Mouse (Mus musculus) lung, postnatal 25 days (tissue): ENCODE measurements around the gene Col13a1.

Experiments used
- DNase-seq: peaks from one replicate; pipeline ENCODE4 v3.0.0; 2022; ENCODE audit warnings: low spot score

Gene Col13a1

GRCm38 (mm10) chr10:61968003-61968553 lies 10.8 kb downstream of the Col13a1 start:
- no peak for DNase-seq

GRCm38 (mm10) chr10:61967207-61967606 lies 11.7 kb downstream of the Col13a1 start:
- no peak for DNase-seq

- no peak for DNase-seq
Observed at GRCm38 (mm10) chr10:61965386-61965841, 13.5 kb downstream of the Col13a1 start.

GRCm38 (mm10) chr10:61956718-61957117 lies 22.2 kb downstream of the Col13a1 start:
- no peak for DNase-seq

- DNase-seq, result no peak
Observed at GRCm38 (mm10) chr10:61953916-61954315, 25.0 kb downstream of the Col13a1 start.

GRCm38 (mm10) chr10:61949542-61949941 lies 29.4 kb downstream of the Col13a1 start:
- no peak for DNase-seq

GRCm38 (mm10) chr10:61944386-61944785 lies 34.5 kb downstream of the Col13a1 start:
- no peak for DNase-seq

- no peak for DNase-seq
Observed at GRCm38 (mm10) chr10:61943480-61943879, 35.4 kb downstream of the Col13a1 start.

GRCm38 (mm10) chr10:61942719-61943118 lies 36.2 kb downstream of the Col13a1 start:
- no peak for DNase-seq

GRCm38 (mm10) chr10:61936211-61937121 lies 42.4 kb downstream of the Col13a1 start:
- DNase-seq, result no peak

GRCm38 (mm10) chr10:61931678-61932077 lies 47.2 kb downstream of the Col13a1 start:
- DNase-seq, result no peak

GRCm38 (mm10) chr10:61929901-61930300 lies 49.0 kb downstream of the Col13a1 start:
- no peak for DNase-seq

- DNase-seq, result no peak
Observed at GRCm38 (mm10) chr10:61928725-61929651, 49.9 kb downstream of the Col13a1 start.

GRCm38 (mm10) chr10:61925691-61926090 lies 53.2 kb downstream of the Col13a1 start:
- DNase-seq, result no peak

- peak; percentile 47 for DNase-seq
Observed at GRCm38 (mm10) chr10:61920655-61921365, 58.1 kb downstream of the Col13a1 start.

GRCm38 (mm10) chr10:61919924-61920654 lies 58.8 kb downstream of the Col13a1 start:
- no peak for DNase-seq

- no peak for DNase-seq
Observed at GRCm38 (mm10) chr10:61919496-61919895, 59.4 kb downstream of the Col13a1 start.

GRCm38 (mm10) chr10:61917066-61917465 lies 61.8 kb downstream of the Col13a1 start:
- no peak for DNase-seq

- DNase-seq, result no peak
Observed at GRCm38 (mm10) chr10:61911770-61912169, 67.1 kb downstream of the Col13a1 start.

GRCm38 (mm10) chr10:61909004-61909403 lies 69.9 kb downstream of the Col13a1 start:
- peak; percentile 16 for DNase-seq

- DNase-seq, result no peak
Observed at GRCm38 (mm10) chr10:61906226-61906625, 72.7 kb downstream of the Col13a1 start.
